Mouse (Mus musculus) olfactory bulb, adult 2 months (tissue): ENCODE results near the gene Gm36864. TPM values are rescaled to one million over a fixed set of nuclear protein-coding genes. Genes with fewer than 3 reads are reported as not detected.

Experiments used
- H3K27ac ChIP-seq: fragments of 200-500 bp; 2 replicates; pipeline ENCODE4 v1.5.1; 2012; ENCODE audit warnings: low read depth, low read length; ENCODE audit not compliant: insufficient read depth
- H3K4me1 ChIP-seq: fragments of 200-500 bp; 2 replicates; pipeline ENCODE4 v1.6.1; 2012; ENCODE audit warnings: low read length; ENCODE audit not compliant: control insufficient read depth, insufficient read depth
- H3K4me3 ChIP-seq: fragments of 200-500 bp; 2 replicates; pipeline ENCODE4 v1.5.1; 2012; ENCODE audit warnings: mild to moderate bottlenecking, low read depth, low read length, moderate library complexity; ENCODE audit not compliant: insufficient read depth
- CTCF ChIP-seq: fragments of 200-500 bp; IDR thresholded peaks from 2 replicates; pipeline ENCODE4 v1.5.1; 2012; ENCODE audit warnings: low read depth, mild to moderate bottlenecking, low read length, moderate library complexity; ENCODE audit not compliant: insufficient read depth
- POLR2A ChIP-seq: fragments of 200-500 bp; IDR thresholded peaks from 2 replicates; pipeline ENCODE4 v1.6.1; 2012; ENCODE audit warnings: mild to moderate bottlenecking, low read depth, low read length, moderate library complexity; ENCODE audit not compliant: insufficient read depth
- WGBS: fragments of 180-500 bp; shearing (Covaris S2); methylation state at CpG from one replicate; pipeline ENCODE4 v1.1.7; 2018; 5-methylcytosine and 5-hydroxymethylcytosine counted together
- polyA plus RNA-seq: library from polyadenylated mRNA; stranded (reverse); fragments of >200 nt; gene quantifications from 2 replicates; pipeline ENCODE4 v1.2.4, GENCODE M21; 2012; ENCODE audit warnings: low replicate concordance; ENCODE audit not compliant: missing spikeins, insufficient read depth, insufficient read length

Gm36864 gene
- polyA plus RNA-seq, 1 experiment: not detected

DNA sequence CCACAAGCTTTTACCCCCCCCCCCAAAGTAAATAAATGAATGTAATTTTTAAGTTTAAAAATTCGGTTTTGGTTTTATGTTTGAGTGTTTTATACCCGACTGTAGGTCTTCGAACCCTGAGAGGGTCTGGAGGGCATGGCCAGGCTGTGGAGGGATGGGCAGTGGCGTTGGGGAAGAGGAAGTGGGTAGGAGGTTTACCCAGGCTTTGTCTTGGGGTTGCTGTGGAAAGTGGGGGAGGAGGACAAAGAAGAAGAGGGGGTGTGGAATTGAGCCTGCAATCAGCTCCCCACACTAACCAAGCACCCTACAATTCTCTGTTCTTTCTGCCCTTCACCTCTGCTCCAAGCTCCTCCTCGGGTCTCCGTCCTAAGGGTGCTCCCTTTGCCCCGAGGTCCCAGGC, 36.6 kb downstream of the Gm36864 start:
- 87% methylated on average over 7 of the region's 7 CpGs for WGBS
- H3K4me3 ChIP-seq: no peak overlapping the region
- no peaks in the 10 kb centered on the region for H3K4me1 ChIP-seq
- no peak for TF ChIP-seq CTCF
- no peak for TF ChIP-seq POLR2A
- no peak overlapping the region for H3K27ac ChIP-seq

DNA sequence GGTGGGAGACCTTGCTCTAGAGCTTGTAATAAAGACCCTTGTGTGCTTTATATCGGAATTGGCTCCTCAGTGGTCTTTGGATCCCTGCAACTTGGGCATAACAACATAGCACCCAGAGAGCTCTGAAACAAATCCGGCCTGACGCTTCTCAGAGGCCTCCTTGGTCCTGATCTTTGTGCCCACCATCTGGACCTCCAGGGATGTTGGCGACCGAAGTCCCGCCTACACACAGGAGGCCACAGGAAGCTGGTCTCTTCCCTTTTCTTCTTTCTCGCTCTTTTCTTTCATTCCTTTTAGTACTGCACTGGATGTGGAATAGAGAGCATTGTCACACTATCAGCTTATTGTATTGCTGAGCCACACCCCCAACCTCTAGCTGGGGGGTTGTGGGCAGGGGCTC, 37.5 kb downstream of the Gm36864 start:
- no peak overlapping the region for H3K4me3 ChIP-seq
- no peak overlapping the region for H3K27ac ChIP-seq
- WGBS: 66% methylated on average over 7 of the region's 7 CpGs
- no peaks in the 10 kb centered on the region for H3K4me1 ChIP-seq
- TF ChIP-seq POLR2A: no peak
- TF ChIP-seq CTCF: no peak

DNA sequence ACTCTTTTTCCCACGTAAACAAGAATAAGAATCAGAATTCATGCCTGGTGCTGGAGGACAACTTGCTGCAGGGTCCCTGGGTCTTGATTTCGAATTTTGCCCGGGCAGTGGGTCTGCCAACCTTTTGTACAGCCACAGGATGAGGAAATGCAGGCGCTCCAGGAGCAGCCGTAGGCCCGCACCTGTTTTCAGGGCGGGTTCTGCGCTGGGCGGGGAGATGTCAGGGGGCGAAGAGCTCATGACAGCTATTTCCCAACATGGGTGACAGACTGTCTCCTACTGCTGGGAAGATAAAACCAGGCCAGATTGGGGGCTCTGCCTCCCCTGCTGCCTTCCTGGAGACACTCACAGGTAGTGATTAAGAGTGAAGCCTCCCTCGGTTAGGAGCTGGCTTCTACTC, 38.1 kb downstream of the Gm36864 start:
- no peak overlapping the region for H3K4me3 ChIP-seq
- 60% methylated on average over 11 of the region's 11 CpGs for WGBS
- no peak for TF ChIP-seq POLR2A
- no peak for TF ChIP-seq CTCF
- no peak overlapping the region for H3K27ac ChIP-seq
- H3K4me1 ChIP-seq: no peaks in the 10 kb centered on the region

DNA sequence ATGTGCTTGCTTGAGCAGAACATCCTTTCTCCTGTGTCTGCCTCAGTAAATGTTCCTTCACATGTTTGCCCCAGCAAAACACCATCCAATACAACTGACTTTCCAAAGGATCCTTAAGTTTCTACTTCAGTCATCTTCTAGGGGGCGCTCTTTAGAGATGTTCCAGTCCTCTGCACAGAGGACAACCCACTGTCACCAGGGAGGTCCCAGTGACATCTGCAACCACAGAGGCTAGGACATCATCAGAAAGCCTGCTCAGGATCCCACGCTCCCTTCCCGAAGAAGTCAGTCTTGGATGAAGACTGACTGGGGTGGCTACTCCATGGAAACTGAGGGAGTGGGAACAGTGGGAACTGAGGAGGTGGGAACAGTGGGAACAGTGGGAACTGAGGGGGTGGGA, 39.6 kb downstream of the Gm36864 start:
- H3K4me1 ChIP-seq: no peaks in the 10 kb centered on the region
- H3K4me3 ChIP-seq: no peak overlapping the region
- WGBS: 76% methylated on average over 3 of the region's 3 CpGs
- H3K27ac ChIP-seq: no peak overlapping the region
- TF ChIP-seq POLR2A (no peak), CTCF (no peak)

DNA sequence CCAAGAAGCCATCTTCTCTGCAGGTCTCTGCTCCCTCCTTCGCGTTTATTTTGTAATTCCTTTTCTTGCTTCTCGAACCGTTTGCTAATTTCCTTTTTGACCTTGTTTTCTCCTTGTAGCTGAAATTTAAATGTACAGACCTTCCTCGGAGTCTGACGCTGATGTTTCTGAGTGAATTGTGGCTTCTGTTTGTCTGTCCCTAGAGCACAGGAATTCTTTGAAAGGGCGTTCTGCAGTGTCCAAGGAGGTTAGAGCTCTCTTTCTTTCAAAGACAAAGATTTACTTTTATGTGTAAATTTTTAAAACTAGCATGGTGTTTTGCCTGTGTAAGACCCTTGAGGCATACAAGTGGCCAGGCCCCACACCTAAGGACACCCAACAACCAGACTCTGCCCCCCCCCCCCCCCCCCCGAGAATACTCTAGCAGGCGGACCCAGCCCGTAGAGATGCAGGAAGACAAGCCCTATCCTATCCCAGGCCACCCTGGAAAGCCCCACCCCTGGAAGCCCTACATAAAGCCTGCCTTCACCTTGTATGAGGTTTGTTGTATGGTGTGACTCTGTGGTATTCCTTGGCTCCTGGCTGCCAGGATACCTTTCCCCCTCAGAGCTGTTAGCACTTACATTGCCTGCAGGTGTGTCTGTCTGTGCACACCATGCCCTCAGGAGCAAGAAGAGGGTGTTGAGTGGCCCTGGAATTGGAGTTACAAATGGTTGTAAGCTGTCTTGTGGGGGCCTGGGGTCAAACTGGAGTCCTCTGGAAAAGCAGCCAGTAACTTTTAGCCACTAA, 40.7 kb downstream of the Gm36864 start:
- no peak for TF ChIP-seq CTCF
- no peak for TF ChIP-seq POLR2A
- no peak overlapping the region for H3K4me3 ChIP-seq
- H3K27ac ChIP-seq: no peak overlapping the region
- H3K4me1 ChIP-seq: peaks cover 4% of the 10 kb centered on the region
- 63% methylated on average over 10 of the region's 10 CpGs for WGBS

DNA sequence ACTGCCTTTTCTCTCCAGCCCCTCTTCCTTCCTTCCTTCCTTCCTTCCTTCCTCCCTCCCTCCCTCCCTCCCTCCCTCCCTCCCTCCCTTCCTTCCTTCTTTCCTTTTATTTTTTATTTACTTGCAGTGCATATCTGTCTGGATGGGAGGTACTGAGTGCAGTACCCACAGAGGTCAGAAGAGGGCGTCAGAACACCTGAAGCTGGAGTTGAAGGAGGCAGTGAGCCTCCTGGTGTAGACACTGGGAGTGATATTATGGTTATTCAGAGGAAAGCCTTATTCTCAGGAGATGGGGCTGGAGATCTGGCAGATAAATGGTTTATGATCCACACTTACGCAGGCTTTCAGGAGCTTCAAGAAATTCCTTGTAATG, 41.3 kb downstream of the Gm36864 start:
- H3K4me3 ChIP-seq: no peak overlapping the region
- WGBS: 47% methylated on average over 2 of the region's 2 CpGs
- H3K27ac ChIP-seq: no peak overlapping the region
- TF ChIP-seq POLR2A: no peak
- no peak for TF ChIP-seq CTCF
- H3K4me1 ChIP-seq: peaks cover 9% of the 10 kb centered on the region

DNA sequence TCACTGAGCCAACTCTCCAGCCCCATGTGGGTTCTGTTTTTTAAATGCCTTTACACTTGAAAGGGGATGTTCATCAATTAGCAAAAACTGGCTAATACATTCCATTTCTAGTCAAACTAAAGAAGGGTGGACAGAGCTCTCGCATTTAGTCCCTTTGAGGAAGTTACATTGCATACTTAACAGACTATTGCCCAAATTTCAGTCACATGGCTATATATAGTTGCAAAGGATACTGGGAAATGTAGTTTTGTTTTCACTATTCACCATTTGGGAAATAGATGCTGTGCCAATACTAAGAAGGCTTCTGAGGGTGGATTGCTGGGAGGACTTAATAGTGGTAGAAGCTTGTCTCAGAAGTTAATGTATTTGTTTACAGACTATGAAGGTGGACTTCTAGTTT, 45.0 kb downstream of the Gm36864 start:
- TF ChIP-seq CTCF: no peak
- peaks cover 9% of the 10 kb centered on the region for H3K4me1 ChIP-seq
- no peak overlapping the region for H3K27ac ChIP-seq
- H3K4me3 ChIP-seq: no peak overlapping the region
- 47% methylated on average over 1 of the region's 1 CpGs for WGBS

DNA sequence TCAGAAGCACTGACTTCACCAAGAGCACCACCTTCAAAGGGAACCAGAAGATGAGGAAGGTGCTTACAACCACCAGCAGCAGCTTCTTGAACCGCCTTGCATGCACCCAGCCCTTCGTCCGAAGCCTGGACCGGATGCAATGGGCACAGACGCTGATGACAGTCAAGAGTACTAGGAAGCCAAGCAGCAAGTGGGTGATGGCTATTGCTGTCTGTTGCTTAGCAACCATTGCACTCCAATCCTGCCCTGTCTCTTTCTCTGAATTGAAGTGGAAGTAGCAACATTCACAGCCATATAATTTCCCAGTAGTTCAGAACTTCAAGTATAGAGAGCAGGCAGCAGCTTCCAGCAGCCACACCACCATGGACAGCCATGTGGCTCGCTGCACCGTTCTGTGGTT, 45.6 kb downstream of the Gm36864 start:
- Histone ChIP-seq H3K4me3 (no peak overlapping the region), H3K27ac (0 out of 2 replicates have a peak overlapping the region, but pooled peaks have one; percentile 1), H3K4me1 (peaks cover 9% of the 10 kb centered on the region)
- WGBS: 46% methylated on average over 7 of the region's 7 CpGs
- TF ChIP-seq CTCF: no peak

DNA sequence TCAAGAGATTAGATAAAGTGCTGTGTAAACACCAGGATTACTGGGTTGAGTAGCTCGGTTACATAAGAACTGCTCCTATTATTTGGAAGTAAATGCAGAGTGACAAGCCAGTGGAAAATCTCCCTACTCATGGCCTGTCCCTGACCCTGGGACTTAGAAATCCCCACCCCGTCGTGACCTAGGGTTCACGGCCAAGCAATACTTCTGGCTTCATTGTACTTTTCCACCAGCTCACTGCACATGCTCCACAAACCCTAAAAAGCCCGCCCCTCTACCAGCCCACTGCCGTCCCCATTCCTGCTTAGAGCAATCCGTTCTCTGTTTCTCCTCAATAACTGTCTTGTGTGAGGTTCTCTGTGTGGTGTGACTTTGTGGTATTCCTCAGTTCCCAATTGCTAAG, 51.8 kb downstream of the Gm36864 start:
- H3K27ac ChIP-seq: no peak overlapping the region
- H3K4me1 ChIP-seq: no peaks in the 10 kb centered on the region
- H3K4me3 ChIP-seq: no peak overlapping the region
- TF ChIP-seq CTCF (no peak), POLR2A (no peak)
- 83% methylated on average over 7 of the region's 7 CpGs for WGBS

DNA sequence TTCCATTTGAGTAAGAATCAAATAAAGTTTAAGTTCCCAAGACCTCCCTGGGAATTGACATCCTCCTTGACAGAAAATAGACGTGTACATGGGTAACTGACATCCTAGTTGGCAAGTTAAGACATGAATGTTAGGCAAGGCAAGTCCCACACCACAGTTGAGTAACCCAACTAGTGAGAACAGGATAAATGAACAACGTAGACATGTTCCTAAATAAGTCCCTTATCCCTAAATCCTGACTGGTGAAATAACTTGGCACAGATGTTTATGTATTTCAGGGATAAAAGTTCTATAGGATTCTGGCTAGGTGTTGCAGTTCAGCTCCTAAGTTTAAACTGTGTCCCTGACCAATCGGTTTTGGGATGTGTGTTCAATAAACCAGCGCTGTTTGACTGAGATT, 55.0 kb downstream of the Gm36864 start:
- Histone ChIP-seq H3K4me3 (no peak overlapping the region), H3K4me1 (no peaks in the 10 kb centered on the region), H3K27ac (no peak overlapping the region)
- WGBS: 80% methylated on average over 4 of the region's 4 CpGs
- TF ChIP-seq POLR2A: no peak
